Mouse (Mus musculus) midbrain, embryonic 16.5 days (tissue): ENCODE results near the gene Elovl6. TPM values are rescaled to one million over a fixed set of nuclear protein-coding genes. Genes with fewer than 3 reads are reported as not detected.
A peak's percentile ranks its signal among the peaks of the same experiment; 100 is the strongest.

Experiments used
- ATAC-seq: fragments of 200-750 bp; cut with Nextera tagmentation; 2 replicates; pipeline ENCODE4 v1.8.0; 2017; ENCODE audit warnings: moderate TSS enrichment
- H3K27ac ChIP-seq: fragments of 300-500 bp; sonication (generic); 2 replicates; pipeline ENCODE4 v1.5.1; 2014; ENCODE audit warnings: mild to moderate bottlenecking, low read length, mixed read lengths
- H3K27me3 ChIP-seq: fragments of 300-500 bp; sonication (generic); 2 replicates; pipeline ENCODE4 v1.6.1; 2014; ENCODE audit warnings: low read depth, low read length, mixed read lengths; ENCODE audit not compliant: control insufficient read depth, insufficient read depth
- H3K36me3 ChIP-seq: fragments of 300-500 bp; sonication (generic); 2 replicates; pipeline ENCODE4 v1.6.1; 2014; ENCODE audit warnings: mild to moderate bottlenecking, low read length, moderate library complexity, mixed read lengths; ENCODE audit not compliant: control insufficient read depth, insufficient read depth
- H3K4me1 ChIP-seq: fragments of 300-500 bp; sonication (generic); 2 replicates; pipeline ENCODE4 v1.6.1; 2014; ENCODE audit warnings: mild to moderate bottlenecking, low read length, mixed read lengths; ENCODE audit not compliant: control insufficient read depth, insufficient read depth
- H3K4me2 ChIP-seq: fragments of 300-500 bp; sonication (generic); 2 replicates; pipeline ENCODE4 v1.6.1; 2014; ENCODE audit warnings: mild to moderate bottlenecking, low read length, mixed read lengths
- H3K4me3 ChIP-seq: fragments of 300-500 bp; sonication (generic); 2 replicates; pipeline ENCODE4 v1.5.1; 2014; ENCODE audit warnings: low read depth, mild to moderate bottlenecking, low read length, moderate library complexity, mixed read lengths
- H3K9ac ChIP-seq: fragments of 300-500 bp; sonication (generic); 2 replicates; pipeline ENCODE4 v1.6.1; 2014; ENCODE audit warnings: low read depth, low read length, mixed read lengths
- H3K9me3 ChIP-seq: fragments of 300-500 bp; sonication (generic); replicated peaks from 2 replicates; pipeline ENCODE4 v1.6.1; 2014; ENCODE audit warnings: mild to moderate bottlenecking, low read length, mixed read lengths; ENCODE audit not compliant: control insufficient read depth, poor library complexity, severe bottlenecking
- WGBS: fragments of 180-500 bp; shearing (Covaris S2); extraction: QIAGEN DNeasy Blood & Tissue Kit; methylation state at CpG from one replicate; pipeline ENCODE4 v1.1.7; 2014; 5-methylcytosine and 5-hydroxymethylcytosine counted together
- microRNA-seq: library from miRNA; unstranded; fragments of <30 nt; microRNA quantifications from one replicate; pipeline ENCODE4, GENCODE M21; 2017
- polyA plus RNA-seq: library from polyadenylated mRNA; unstranded; fragments of >200 nt; fragmentation: Nextera tagmentation; extraction: Ambion mirVana; gene quantifications from 2 replicates; pipeline ENCODE4 v1.2.1, GENCODE M21; 2015

The Elovl6 gene
- polyA plus RNA-seq, 1 experiment from 2014 or later: 46.7 TPM

DNA sequence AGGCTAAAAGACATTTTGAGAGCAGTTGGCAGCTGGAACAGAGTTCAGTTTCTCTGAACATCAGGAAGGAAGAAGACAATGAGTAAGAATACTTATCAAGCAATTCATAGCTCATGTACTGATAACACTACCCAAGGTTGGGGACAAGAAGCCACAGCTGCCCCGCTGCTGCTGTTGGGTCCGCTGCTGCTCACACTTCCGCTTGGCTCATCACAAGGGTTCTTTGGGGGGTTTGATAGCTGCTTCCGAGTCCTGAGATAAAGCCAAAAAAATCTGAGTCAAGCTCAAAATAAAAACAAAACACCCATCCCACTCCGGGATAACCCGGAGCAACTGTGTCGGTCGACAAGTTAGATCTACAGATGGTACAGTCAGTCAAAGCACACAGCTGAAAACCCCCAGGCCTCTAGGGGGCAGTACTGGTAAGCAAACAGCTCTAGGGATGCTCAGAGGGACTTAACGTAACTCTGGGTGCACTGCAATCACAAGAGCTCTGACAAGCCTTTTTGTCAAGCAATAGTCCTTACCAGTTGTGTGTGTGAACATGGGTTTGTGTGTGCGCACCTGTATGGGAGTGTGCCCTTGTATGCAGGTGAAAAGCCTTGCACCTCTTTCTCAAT lies 151.0 kb downstream of the Elovl6 start:
- Histone ChIP-seq H3K27me3 (no peaks in the 10 kb centered on the region), H3K27ac (no peak overlapping the region), H3K36me3 (no peaks in the 10 kb centered on the region), H3K4me1 (no peaks in the 10 kb centered on the region), H3K4me3 (no peak overlapping the region), H3K9ac (no peak overlapping the region), H3K9me3 (no peaks in the 10 kb centered on the region), H3K4me2 (no peak overlapping the region)
- no peak for ATAC-seq
- 92% methylated on average over 10 of the region's 10 CpGs for WGBS

DNA sequence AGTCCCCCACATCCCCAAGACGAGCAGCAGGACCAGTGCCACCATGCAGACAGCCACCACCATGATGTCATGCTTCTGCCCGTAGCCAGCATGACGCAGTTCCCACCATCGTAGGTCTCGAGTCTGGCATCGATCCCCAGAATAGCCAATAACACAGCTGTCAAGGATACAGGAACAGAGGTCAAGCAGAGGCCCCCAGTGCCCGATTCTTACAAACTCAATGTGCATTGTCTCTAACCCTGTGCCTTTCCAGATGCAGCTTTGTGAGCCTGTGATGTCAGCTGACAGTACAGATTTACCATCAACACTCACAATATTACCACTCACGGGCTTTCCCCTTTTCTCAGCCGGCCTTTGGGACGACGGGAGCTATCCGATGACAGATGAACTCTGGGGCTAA lies 154.0 kb downstream of the Elovl6 start:
- Histone ChIP-seq H3K4me1 (no peaks in the 10 kb centered on the region), H3K36me3 (no peaks in the 10 kb centered on the region), H3K27ac (no peak overlapping the region), H3K27me3 (no peaks in the 10 kb centered on the region), H3K9me3 (no peaks in the 10 kb centered on the region), H3K9ac (no peak overlapping the region), H3K4me3 (no peak overlapping the region), H3K4me2 (no peak overlapping the region)
- no peak for ATAC-seq
- 90% methylated on average over 12 of the region's 12 CpGs for WGBS

DNA sequence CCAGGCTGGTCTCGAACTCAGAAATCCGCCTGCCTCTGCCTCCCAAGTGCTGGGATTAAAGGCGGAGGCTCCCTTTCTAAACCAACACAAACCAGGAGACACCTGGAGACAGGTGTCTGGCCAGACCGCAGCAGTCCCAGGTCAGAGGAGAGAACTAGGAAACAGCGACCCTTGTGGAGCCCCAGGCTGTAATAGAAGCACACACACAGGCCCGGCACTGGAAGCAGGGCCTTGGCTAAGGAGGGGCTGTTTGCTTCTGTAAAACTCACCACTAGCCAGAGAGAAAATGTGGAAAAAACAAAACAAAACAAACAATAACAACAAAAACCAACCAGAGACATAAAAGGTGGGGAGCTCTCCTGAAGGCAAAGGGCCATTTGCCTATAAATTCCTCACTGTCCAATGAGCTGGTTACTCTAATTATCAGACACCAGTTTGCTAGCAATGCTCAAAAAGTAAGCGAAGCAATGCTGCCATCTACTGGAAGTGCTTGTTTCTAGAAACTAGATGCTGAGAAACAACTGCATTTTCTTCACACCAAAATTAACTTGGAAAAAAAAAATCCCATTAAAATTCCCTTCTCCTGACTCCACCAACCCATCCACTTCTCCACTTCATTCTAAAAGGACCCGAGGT lies 154.7 kb downstream of the Elovl6 start:
- no peaks in the 10 kb centered on the region for H3K36me3 ChIP-seq
- H3K27ac ChIP-seq: no peak overlapping the region
- H3K4me1 ChIP-seq: no peaks in the 10 kb centered on the region
- H3K9me3 ChIP-seq: no peaks in the 10 kb centered on the region
- H3K4me3 ChIP-seq: no peak overlapping the region
- H3K9ac ChIP-seq: no peak overlapping the region
- peak; percentile 66; the same call in 1 of the 2 replicates for ATAC-seq
- H3K27me3 ChIP-seq: no peaks in the 10 kb centered on the region
- 63% methylated on average over 8 of the region's 8 CpGs for WGBS
- H3K4me2 ChIP-seq: no peak overlapping the region

DNA sequence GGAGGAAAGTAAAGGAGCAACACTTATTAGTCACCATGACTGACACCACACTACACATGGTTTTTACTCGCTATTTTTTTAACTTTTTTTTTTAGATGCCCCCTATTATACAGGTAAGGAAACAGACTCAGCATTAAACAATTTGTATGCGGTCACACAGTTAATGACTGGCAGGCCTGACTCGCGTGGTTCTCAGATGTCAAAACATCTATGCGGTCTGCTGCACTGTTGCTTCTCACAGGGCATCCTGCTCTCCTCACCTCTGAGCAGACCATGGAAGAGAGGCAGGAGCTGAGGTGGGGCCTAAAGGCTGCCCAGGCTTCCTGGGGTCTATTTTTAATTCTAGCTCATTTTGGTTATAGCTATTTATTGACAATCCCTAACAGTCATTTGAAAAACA lies 155.3 kb downstream of the Elovl6 start:
- Histone ChIP-seq H3K4me2 (no peak overlapping the region), H3K27me3 (no peaks in the 10 kb centered on the region), H3K36me3 (no peaks in the 10 kb centered on the region), H3K9ac (no peak overlapping the region), H3K27ac (no peak overlapping the region), H3K9me3 (no peaks in the 10 kb centered on the region), H3K4me1 (no peaks in the 10 kb centered on the region), H3K4me3 (no peak overlapping the region)
- WGBS: 73% methylated on average over 5 of the region's 5 CpGs
- ATAC-seq: no peak

Small RNA genes within 50 kb of the gene (microRNA-seq; reads per million reads assigned to microRNA genes)
- gene Gm24515: not detected

Other genes starting within 250 kb of the Elovl6 start
- 1.7 and 2.2 TPM in 2 replicates for gene Enpep, start 199.6 kb upstream of the Elovl6 start, polyA plus RNA-seq
- 1.8 and 2.2 TPM in 2 replicates for gene Egf, start 223.0 kb downstream of the Elovl6 start, polyA plus RNA-seq